Mouse (Mus musculus): Measurements from ENCODE around the gene Gsg1l. TPM values are rescaled to one million over a fixed set of nuclear protein-coding genes. Genes with fewer than 3 reads are reported as not detected.

Gene Gsg1l
- polyA plus RNA-seq, 1 experiment, result 5.6 TPM

DNA sequence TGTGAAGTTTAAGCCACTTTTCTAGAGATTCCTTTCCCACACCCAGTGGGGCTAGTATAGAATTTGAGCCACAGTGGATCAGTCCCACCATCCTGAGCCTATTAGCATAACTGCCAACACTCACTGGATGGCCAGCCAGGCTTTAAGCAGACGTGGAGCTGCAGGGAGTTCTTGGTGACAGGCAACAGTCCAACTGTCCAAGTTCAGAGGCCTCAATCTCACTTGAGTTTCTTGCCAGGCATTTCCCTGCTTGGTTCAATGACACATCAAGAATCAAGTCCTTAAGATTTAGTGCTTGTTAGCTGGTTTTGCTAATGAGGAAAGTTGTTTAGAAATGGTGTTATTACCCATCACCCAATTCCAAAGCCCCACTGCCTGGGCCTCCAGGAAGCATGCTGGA, 236.6 kb downstream of the Gsg1l start:
- DNase-seq, result no peak
- no peak overlapping the region for H3K4me3 ChIP-seq (replicated peaks; ENCODE audit: extremely low read depth, low read depth, low read length)
- peaks cover 3% of the 10 kb centered on the region; the same call in 1 of the 2 replicates for H3K4me1 ChIP-seq (ENCODE audit: control insufficient read depth, insufficient read depth, low read length)
- WGBS, result 56% methylated on average over 1 of the region's 1 CpGs
- TF ChIP-seq CTCF (IDR thresholded peaks at IDR 0.05; ENCODE audit: insufficient read depth, low read length) (no peak), POLR2A (IDR thresholded peaks at IDR 0.05; ENCODE audit: borderline replicate concordance, extremely low read depth, low read depth, low read length) (no peak)

DNA sequence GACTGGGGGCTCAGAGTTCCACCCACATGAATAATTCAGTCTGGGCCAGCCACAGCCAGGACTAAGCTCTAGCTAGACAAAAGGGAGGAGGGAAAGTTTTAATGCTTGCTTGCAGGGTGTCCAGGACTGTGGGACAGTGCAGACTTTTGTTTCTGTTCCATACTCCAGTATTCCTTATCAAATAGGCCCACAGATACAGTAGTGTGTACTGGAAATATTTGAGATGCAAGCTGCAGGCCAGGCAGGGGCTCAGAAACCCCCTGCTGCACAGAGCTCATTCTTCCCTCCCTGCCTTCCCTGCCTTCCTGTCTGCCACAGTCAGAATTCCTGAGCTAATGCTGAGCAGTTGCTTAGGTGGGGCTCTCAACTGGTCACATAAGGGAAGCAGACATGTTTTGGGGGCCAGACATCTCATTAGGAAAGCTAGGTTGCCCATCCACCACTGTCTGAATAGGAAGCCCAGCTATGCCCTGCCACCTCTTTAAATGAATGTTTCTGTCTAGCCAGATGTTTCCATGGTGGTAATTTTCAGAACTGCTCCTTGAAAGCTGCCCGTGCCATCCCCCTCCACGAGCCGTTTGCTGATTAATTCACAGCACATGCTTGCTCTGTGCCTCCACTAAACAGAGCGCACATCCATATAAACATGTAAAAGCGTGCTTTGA, 244.0 kb downstream of the Gsg1l start:
- TF ChIP-seq POLR2A (IDR thresholded peaks at IDR 0.05; ENCODE audit: borderline replicate concordance, extremely low read depth, low read depth, low read length) (no peak), CTCF (IDR thresholded peaks at IDR 0.05; ENCODE audit: insufficient read depth, low read length) (no peak)
- DNase-seq, result no peak
- Histone ChIP-seq H3K4me3 (replicated peaks; ENCODE audit: extremely low read depth, low read depth, low read length) (no peak overlapping the region), H3K4me1 (ENCODE audit: control insufficient read depth, insufficient read depth, low read length) (no peaks in the 10 kb centered on the region)
- whole genome bisulfite sequencing, result 82% methylated on average over 5 of the region's 5 CpGs

- no peak overlapping the region for H3K4me3 ChIP-seq (replicated peaks; ENCODE audit: extremely low read depth, low read depth, low read length)
- WGBS, result 95% methylated on average over 2 of the region's 2 CpGs
- H3K4me1 ChIP-seq (ENCODE audit: control insufficient read depth, insufficient read depth, low read length), result no peaks in the 10 kb centered on the region
- DNase-seq, result no peak
- TF ChIP-seq POLR2A (IDR thresholded peaks at IDR 0.05; ENCODE audit: borderline replicate concordance, extremely low read depth, low read depth, low read length) (no peak), CTCF (IDR thresholded peaks at IDR 0.05; ENCODE audit: insufficient read depth, low read length) (no peak)
Measured at GRCm38 (mm10) chr7:125833471-125833870, 248.7 kb downstream of the Gsg1l start.

- Histone ChIP-seq H3K4me3 (replicated peaks; ENCODE audit: extremely low read depth, low read depth, low read length) (no peak overlapping the region), H3K4me1 (ENCODE audit: control insufficient read depth, insufficient read depth, low read length) (no peaks in the 10 kb centered on the region)
- no peak for TF ChIP-seq POLR2A (IDR thresholded peaks at IDR 0.05; ENCODE audit: borderline replicate concordance, extremely low read depth, low read depth, low read length)
- no peak for TF ChIP-seq CTCF (IDR thresholded peaks at IDR 0.05; ENCODE audit: insufficient read depth, low read length)
- WGBS, result 71% methylated on average over 1 of the region's 1 CpGs
- DNase-seq, result no peak
Measured at GRCm38 (mm10) chr7:125832767-125833166, 249.4 kb downstream of the Gsg1l start.

- Histone ChIP-seq H3K4me3 (replicated peaks; ENCODE audit: extremely low read depth, low read depth, low read length) (no peak overlapping the region), H3K4me1 (ENCODE audit: control insufficient read depth, insufficient read depth, low read length) (peaks cover 3% of the 10 kb centered on the region; the same call in 1 of the 2 replicates)
- no peak for DNase-seq
- 72% methylated on average over 3 of the region's 3 CpGs for WGBS
- TF ChIP-seq CTCF (IDR thresholded peaks at IDR 0.05; ENCODE audit: insufficient read depth, low read length), result no peak
- TF ChIP-seq POLR2A (IDR thresholded peaks at IDR 0.05; ENCODE audit: borderline replicate concordance, extremely low read depth, low read depth, low read length), result no peak
Measured at GRCm38 (mm10) chr7:125829121-125829666, 253.0 kb downstream of the Gsg1l start.

- Histone ChIP-seq H3K4me3 (replicated peaks; ENCODE audit: extremely low read depth, low read depth, low read length) (no peak overlapping the region), H3K4me1 (ENCODE audit: control insufficient read depth, insufficient read depth, low read length) (peaks cover 3% of the 10 kb centered on the region; the same call in 1 of the 2 replicates)
- no peak for DNase-seq
- 89% methylated on average over 5 of the region's 5 CpGs for WGBS
- TF ChIP-seq POLR2A (IDR thresholded peaks at IDR 0.05; ENCODE audit: borderline replicate concordance, extremely low read depth, low read depth, low read length) (no peak), CTCF (IDR thresholded peaks at IDR 0.05; ENCODE audit: insufficient read depth, low read length) (no peak)
Measured at GRCm38 (mm10) chr7:125828561-125828960, 253.7 kb downstream of the Gsg1l start.

Other genes with a start within 250 kb of the Gsg1l start
- 126 and 163 TPM in 2 replicates for gene Xpo6, start 118.1 kb upstream of the Gsg1l start, polyA plus RNA-seq (2012; rRNA removed)
- 12.6 and 14.2 TPM in 2 replicates for gene Sbk1, start 190.2 kb upstream of the Gsg1l start, polyA plus RNA-seq (2012; rRNA removed)